Mouse (Mus musculus): ENCODE measurements at regions not wholly inside any gene's neighbourhood (a gene's known extent, or its start where the extent isn't known, plus 50 kb on each side); places are given as distances from the start of the nearest gene placed in this dataset.
A peak's percentile ranks its signal among the peaks of the same experiment; 100 is the strongest.

- Histone ChIP-seq H3K9ac (ENCODE audit: low read length) (no peak overlapping the region), H3K27ac (ENCODE audit: low read length) (peak overlapping the region; percentile 15; the same call in 1 of the 2 replicates), H3K36me3 (ENCODE audit: control insufficient read depth, insufficient read depth, low read length) (no peaks in the 10 kb centered on the region), H3K4me1 (replicated peaks; ENCODE audit: control insufficient read depth, insufficient read depth, low read length) (peaks cover 8% of the 10 kb centered on the region), H3K4me2 (ENCODE audit: low read depth, low read length) (no peak overlapping the region), H3K27me3 (ENCODE audit: control insufficient read depth, insufficient read depth, low read depth, low read length) (no peaks in the 10 kb centered on the region), H3K9me3 (ENCODE audit: control insufficient read depth, low read length) (no peaks in the 10 kb centered on the region), H3K4me3 (ENCODE audit: low read length) (no peak overlapping the region)
- ATAC-seq (ENCODE audit: low read depth) = no peak
- WGBS = 53% methylated on average over 16 of the region's 16 CpGs
Measured at GRCm38 (mm10) chr11:31745028-31745865, 73.6 kb upstream of the Bod1 start.

DNA sequence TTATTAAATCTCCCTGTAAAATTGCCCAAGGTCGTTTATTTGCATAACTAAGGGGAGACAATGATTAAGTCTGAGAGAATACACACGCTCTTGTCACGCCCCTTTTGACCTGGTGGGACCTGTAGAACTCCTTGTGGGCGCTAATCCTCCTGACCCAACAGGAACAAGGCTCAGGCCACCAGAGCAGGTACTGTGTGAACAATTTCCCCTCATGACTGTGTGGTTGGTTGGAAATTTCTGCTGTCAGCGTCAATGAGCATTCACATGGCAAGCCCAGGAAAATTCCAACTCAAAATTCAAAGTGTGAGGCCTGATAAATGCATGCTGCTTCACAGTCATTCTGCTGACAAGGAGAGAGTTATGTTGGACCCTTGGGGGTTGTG lies 74.2 kb upstream of the Bod1 start:
- Histone ChIP-seq H3K4me1 (replicated peaks; ENCODE audit: control insufficient read depth, insufficient read depth, low read length) (peaks cover 8% of the 10 kb centered on the region; the same call in 1 of the 2 replicates), H3K4me3 (ENCODE audit: low read length) (no peak overlapping the region), H3K27me3 (ENCODE audit: control insufficient read depth, insufficient read depth, low read depth, low read length) (no peaks in the 10 kb centered on the region), H3K9me3 (ENCODE audit: control insufficient read depth, low read length) (no peaks in the 10 kb centered on the region), H3K36me3 (ENCODE audit: control insufficient read depth, insufficient read depth, low read length) (no peaks in the 10 kb centered on the region), H3K27ac (ENCODE audit: low read length) (no peak overlapping the region), H3K4me2 (ENCODE audit: low read depth, low read length) (no peak overlapping the region), H3K9ac (ENCODE audit: low read length) (no peak overlapping the region)
- ATAC-seq (ENCODE audit: low read depth) = no peak
- WGBS = 37% methylated on average over 5 of the region's 5 CpGs

DNA sequence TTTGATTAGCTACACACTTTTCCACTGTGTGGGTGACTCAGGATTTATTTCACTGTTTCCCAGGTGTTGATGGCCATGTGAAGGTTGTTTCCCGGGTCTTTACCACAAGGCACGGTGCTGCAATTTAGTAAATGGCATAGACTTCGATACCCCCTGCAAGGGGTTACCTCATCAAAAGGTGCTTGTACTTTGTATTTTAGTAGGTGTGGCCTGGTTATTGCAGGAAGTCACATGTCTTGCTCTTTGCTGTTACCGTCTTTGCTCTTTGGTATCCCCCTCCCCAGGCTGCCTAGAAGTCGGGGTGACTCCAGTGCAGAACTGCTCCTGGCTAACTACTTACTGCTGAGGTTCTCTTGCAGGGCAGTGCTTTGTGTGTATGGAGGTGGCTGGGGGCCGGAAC lies 74.8 kb upstream of the Bod1 start:
- no peak for ATAC-seq (ENCODE audit: low read depth)
- H3K4me2 ChIP-seq (ENCODE audit: low read depth, low read length) = no peak overlapping the region

DNA sequence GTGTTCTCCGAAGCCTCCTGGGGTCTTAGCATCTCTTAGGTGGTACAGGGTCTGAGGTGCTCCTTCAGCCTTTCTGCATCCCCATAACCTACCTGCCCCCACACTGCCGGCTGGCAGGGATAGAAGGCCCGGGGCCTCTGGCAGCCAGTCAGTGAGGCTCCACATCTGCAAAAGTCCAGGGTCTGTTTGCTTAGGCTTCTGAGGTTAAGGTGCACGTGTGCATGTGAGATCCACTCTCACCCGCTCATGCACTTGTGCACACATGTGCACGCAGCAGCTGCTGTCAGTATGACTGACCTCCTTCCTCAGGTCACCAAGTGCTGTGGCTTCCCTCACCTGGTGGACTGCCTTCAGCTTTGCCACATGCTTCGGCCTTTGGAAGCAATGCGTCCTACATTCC lies 75.3 kb upstream of the Bod1 start:
- no peaks in the 10 kb centered on the region for H3K36me3 ChIP-seq (ENCODE audit: control insufficient read depth, insufficient read depth, low read length)
- 0 out of 2 replicates have a peak, but pooled peaks cover 8% of the 10 kb centered on the region for H3K4me1 ChIP-seq (replicated peaks; ENCODE audit: control insufficient read depth, insufficient read depth, low read length)
- 59% methylated on average over 8 of the region's 8 CpGs for WGBS
- ATAC-seq (ENCODE audit: low read depth) = no peak
- H3K9me3 ChIP-seq (ENCODE audit: control insufficient read depth, low read length) = no peaks in the 10 kb centered on the region
- no peak overlapping the region for H3K4me2 ChIP-seq (ENCODE audit: low read depth, low read length)
- no peaks in the 10 kb centered on the region for H3K27me3 ChIP-seq (ENCODE audit: control insufficient read depth, insufficient read depth, low read depth, low read length)
- H3K27ac ChIP-seq (ENCODE audit: low read length) = no peak overlapping the region
- H3K9ac ChIP-seq (ENCODE audit: low read length) = no peak overlapping the region
- no peak overlapping the region for H3K4me3 ChIP-seq (ENCODE audit: low read length)

More for the DNA sequence above, 74.8 kb upstream of the Bod1 start:
- no peak overlapping the region for H3K9ac ChIP-seq (ENCODE audit: low read length)
- H3K4me1 ChIP-seq (replicated peaks; ENCODE audit: control insufficient read depth, insufficient read depth, low read length) = 0 out of 2 replicates have a peak, but pooled peaks cover 8% of the 10 kb centered on the region
- no peak overlapping the region for H3K27ac ChIP-seq (ENCODE audit: low read length)
- 69% methylated on average over 6 of the region's 6 CpGs for WGBS
- no peaks in the 10 kb centered on the region for H3K9me3 ChIP-seq (ENCODE audit: control insufficient read depth, low read length)
- H3K36me3 ChIP-seq (ENCODE audit: control insufficient read depth, insufficient read depth, low read length) = no peaks in the 10 kb centered on the region
- no peak overlapping the region for H3K4me3 ChIP-seq (ENCODE audit: low read length)
- H3K27me3 ChIP-seq (ENCODE audit: control insufficient read depth, insufficient read depth, low read depth, low read length) = no peaks in the 10 kb centered on the region

GRCm38 (mm10) chr11:31748275-31748815 lies 76.7 kb upstream of the Bod1 start:
- Histone ChIP-seq H3K27ac (ENCODE audit: low read length) (no peak overlapping the region), H3K4me1 (replicated peaks; ENCODE audit: control insufficient read depth, insufficient read depth, low read length) (0 out of 2 replicates have a peak, but pooled peaks cover 8% of the 10 kb centered on the region), H3K9ac (ENCODE audit: low read length) (no peak overlapping the region), H3K4me3 (ENCODE audit: low read length) (no peak overlapping the region), H3K9me3 (ENCODE audit: control insufficient read depth, low read length) (no peaks in the 10 kb centered on the region), H3K4me2 (ENCODE audit: low read depth, low read length) (no peak overlapping the region), H3K27me3 (ENCODE audit: control insufficient read depth, insufficient read depth, low read depth, low read length) (no peaks in the 10 kb centered on the region), H3K36me3 (ENCODE audit: control insufficient read depth, insufficient read depth, low read length) (no peaks in the 10 kb centered on the region)
- ATAC-seq (ENCODE audit: low read depth) = no peak
- 76% methylated on average over 5 of the region's 5 CpGs for WGBS

GRCm38 (mm10) chr11:31751274-31751673 lies 79.6 kb upstream of the Bod1 start:
- WGBS = 95% methylated on average over 1 of the region's 1 CpGs
- Histone ChIP-seq H3K4me1 (replicated peaks; ENCODE audit: control insufficient read depth, insufficient read depth, low read length) (no peaks in the 10 kb centered on the region), H3K4me3 (ENCODE audit: low read length) (no peak overlapping the region), H3K9ac (ENCODE audit: low read length) (no peak overlapping the region), H3K27me3 (ENCODE audit: control insufficient read depth, insufficient read depth, low read depth, low read length) (no peaks in the 10 kb centered on the region), H3K4me2 (ENCODE audit: low read depth, low read length) (no peak overlapping the region), H3K27ac (ENCODE audit: low read length) (no peak overlapping the region), H3K36me3 (ENCODE audit: control insufficient read depth, insufficient read depth, low read length) (no peaks in the 10 kb centered on the region), H3K9me3 (ENCODE audit: control insufficient read depth, low read length) (no peaks in the 10 kb centered on the region)
- ATAC-seq (ENCODE audit: low read depth) = no peak

DNA sequence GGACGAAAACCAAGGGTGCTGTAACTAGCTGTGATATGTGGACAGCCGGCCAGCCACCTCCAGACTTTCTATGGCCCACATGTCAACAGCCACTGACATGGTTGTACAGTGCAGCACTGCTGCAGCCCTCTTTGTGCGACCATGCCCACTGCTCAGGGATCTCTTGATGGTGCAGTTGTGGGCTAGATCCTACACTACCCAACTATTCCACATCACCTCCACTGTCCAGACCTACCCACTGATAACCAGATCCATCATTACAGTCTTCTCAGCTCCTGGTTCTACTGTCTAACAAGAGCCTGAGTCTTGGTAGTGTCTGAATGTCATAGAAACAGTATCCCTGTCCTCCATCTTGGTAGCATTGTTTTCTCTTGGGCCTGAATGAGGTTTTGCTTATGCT lies 81.5 kb upstream of the Bod1 start:
- 77% methylated on average over 3 of the region's 3 CpGs for WGBS

GRCm38 (mm10) chr11:31753711-31754161 lies 82.1 kb upstream of the Bod1 start:
- no peaks in the 10 kb centered on the region for H3K36me3 ChIP-seq (ENCODE audit: control insufficient read depth, insufficient read depth, low read length)
- no peak overlapping the region for H3K4me3 ChIP-seq (ENCODE audit: low read length)
- H3K4me2 ChIP-seq (ENCODE audit: low read depth, low read length) = no peak overlapping the region
- H3K27me3 ChIP-seq (ENCODE audit: control insufficient read depth, insufficient read depth, low read depth, low read length) = no peaks in the 10 kb centered on the region
- no peak overlapping the region for H3K9ac ChIP-seq (ENCODE audit: low read length)
- no peak overlapping the region for H3K27ac ChIP-seq (ENCODE audit: low read length)
- no peaks in the 10 kb centered on the region for H3K9me3 ChIP-seq (ENCODE audit: control insufficient read depth, low read length)
- WGBS = 32% methylated on average over 5 of the region's 5 CpGs
- no peaks in the 10 kb centered on the region for H3K4me1 ChIP-seq (replicated peaks; ENCODE audit: control insufficient read depth, insufficient read depth, low read length)
- no peak for ATAC-seq (ENCODE audit: low read depth)

More for the DNA sequence above, 81.5 kb upstream of the Bod1 start:
- no peak for ATAC-seq (ENCODE audit: low read depth)
- Histone ChIP-seq H3K4me2 (ENCODE audit: low read depth, low read length) (no peak overlapping the region), H3K4me3 (ENCODE audit: low read length) (no peak overlapping the region), H3K4me1 (replicated peaks; ENCODE audit: control insufficient read depth, insufficient read depth, low read length) (no peaks in the 10 kb centered on the region), H3K9me3 (ENCODE audit: control insufficient read depth, low read length) (no peaks in the 10 kb centered on the region), H3K36me3 (ENCODE audit: control insufficient read depth, insufficient read depth, low read length) (no peaks in the 10 kb centered on the region), H3K27me3 (ENCODE audit: control insufficient read depth, insufficient read depth, low read depth, low read length) (no peaks in the 10 kb centered on the region), H3K9ac (ENCODE audit: low read length) (no peak overlapping the region), H3K27ac (ENCODE audit: low read length) (no peak overlapping the region)

DNA sequence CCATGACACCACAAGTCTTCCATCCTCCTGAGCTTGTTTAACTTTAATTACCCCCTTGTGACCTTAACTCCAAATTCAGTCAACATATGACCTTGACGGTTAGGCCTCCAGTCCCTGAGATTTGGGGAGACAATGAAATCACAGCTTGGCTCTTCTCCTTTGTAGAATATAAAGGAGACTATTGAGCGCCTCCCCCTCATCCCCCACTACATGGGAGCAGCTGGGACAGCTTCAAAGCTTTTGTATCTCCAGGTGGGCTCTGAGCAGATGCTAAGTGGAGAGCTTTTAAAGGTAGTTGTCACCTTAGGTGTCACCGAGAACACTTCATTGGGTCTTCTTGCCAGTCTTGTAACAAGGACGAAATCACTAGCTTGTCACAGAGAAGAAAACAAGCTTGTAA lies 82.7 kb upstream of the Bod1 start:
- H3K4me1 ChIP-seq (replicated peaks; ENCODE audit: control insufficient read depth, insufficient read depth, low read length) = no peaks in the 10 kb centered on the region
- H3K9ac ChIP-seq (ENCODE audit: low read length) = no peak overlapping the region
- 57% methylated on average over 4 of the region's 4 CpGs for WGBS
- no peak overlapping the region for H3K4me3 ChIP-seq (ENCODE audit: low read length)
- no peak overlapping the region for H3K27ac ChIP-seq (ENCODE audit: low read length)
- no peaks in the 10 kb centered on the region for H3K9me3 ChIP-seq (ENCODE audit: control insufficient read depth, low read length)
- H3K27me3 ChIP-seq (ENCODE audit: control insufficient read depth, insufficient read depth, low read depth, low read length) = no peaks in the 10 kb centered on the region
- H3K36me3 ChIP-seq (ENCODE audit: control insufficient read depth, insufficient read depth, low read length) = no peaks in the 10 kb centered on the region
- H3K4me2 ChIP-seq (ENCODE audit: low read depth, low read length) = no peak overlapping the region
- no peak for ATAC-seq (ENCODE audit: low read depth)

Data from lung, embryonic 16.5 days (tissue).